Mouse (Mus musculus): Measurements from ENCODE around the gene Olfr1036.
"Not testable (repeated sequence)": the region's sequence is repeated elsewhere in the genome, so short reads cannot be mapped to it uniquely, and the experiment has no call there.

The Olfr1036 gene

DNA sequence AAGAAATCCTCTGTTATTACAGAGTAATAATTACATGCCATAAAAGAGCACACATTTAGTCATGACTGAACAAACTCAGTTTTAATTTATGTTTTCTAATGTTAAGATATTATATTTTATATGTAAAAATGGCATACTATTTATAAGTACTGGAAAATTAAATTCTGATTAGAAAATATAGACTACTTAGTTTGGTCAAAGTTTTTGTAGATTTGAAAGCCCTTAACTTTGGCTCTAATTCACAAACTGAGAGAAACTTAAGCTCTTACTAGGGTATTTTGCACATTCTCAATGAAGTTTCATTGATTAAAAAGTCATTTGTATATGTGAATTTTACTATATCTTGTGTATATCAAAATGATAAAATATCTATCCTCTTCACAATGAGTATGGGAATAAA lies at the start of gene Olfr1036:
Gene Olfr1036 (plus strand): TSS at position 301 of the 400 bp plus-strand sequence.
- DNase-seq = not testable (repeated sequence)

- no peak for DNase-seq
These were observed 28.2 kb upstream of the Olfr1036 start, which contains the start of gene Olfr1034 for GRCm38 (mm10) chr2:86045561-86045960. TSS of gene Olfr1034 (plus strand) at chr2:86045861.

- not testable (repeated sequence) for DNase-seq
These were observed 23.0 kb upstream of the Olfr1036 start for GRCm38 (mm10) chr2:86050777-86051176.

DNA sequence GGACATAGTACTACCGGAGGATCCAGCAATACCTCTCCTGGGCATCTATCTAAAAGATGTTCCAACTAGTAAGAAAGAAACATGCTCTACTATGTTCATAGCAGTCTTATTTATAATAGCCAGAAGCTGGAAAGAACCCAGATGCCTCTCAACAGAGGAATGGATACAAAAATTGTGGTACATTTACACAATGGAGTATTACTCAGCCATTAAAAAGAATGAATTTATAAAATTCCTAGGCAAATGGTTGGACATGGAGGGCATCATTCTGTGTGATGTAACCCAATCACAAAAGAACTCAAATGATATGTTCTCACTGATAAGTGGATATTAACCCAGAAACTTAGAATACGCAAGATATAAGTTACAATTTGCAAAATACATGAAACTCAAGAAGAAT lies 10.0 kb upstream of the Olfr1036 start:
- DNase-seq = not testable (repeated sequence)

DNA sequence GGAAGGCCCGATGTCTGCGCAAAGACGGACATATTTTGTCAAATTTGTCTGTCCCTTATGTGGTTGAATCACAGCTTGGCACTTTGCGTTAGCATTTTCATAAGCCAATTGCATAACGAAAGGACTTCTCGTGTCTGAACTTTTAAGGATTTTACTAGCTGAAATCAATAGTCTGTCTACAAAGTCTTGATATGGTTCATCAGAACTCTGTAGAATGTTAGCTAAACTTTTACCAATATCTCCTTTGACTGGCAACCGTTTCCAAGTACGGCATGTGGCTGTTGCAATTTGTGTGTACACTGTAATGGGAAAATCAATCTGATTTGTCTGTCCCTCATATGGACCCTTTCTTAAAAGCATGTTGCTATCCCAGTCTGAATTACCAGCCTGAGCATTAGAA lies 3.6 kb upstream of the Olfr1036 start:
- DNase-seq = no peak

DNA sequence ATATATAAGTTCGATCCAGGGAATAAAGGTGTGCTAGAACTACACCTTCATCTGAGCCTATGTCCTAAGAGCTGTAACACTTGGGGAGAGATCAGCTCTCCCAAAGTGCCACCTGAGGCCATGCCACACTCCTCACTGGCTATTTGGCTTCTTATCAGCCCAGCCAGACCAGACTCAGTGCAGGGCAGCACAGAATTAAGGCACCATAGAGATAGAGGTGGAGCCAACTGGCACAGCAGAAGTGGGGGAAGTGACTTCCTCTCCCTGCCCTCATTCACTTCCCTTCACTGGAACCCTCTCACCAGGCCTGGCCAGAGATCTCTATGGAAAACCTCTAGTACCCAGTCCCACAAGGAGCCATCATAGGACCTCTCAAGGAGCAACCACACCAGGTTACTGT lies 6.7 kb downstream of the Olfr1036 start:
- DNase-seq = not testable (repeated sequence)

- no peak for DNase-seq
These were observed 13.5 kb downstream of the Olfr1036 start, which contains the start of gene Olfr1037 for GRCm38 (mm10) chr2:86087285-86087684. TSS of gene Olfr1037 (minus strand) at chr2:86087385.
